Mouse (Mus musculus) subcutaneous adipose tissue, adult 2 months (tissue): ENCODE measurements around the gene Pdcd6ip. TPM values are rescaled to one million over a fixed set of nuclear protein-coding genes. Genes with fewer than 3 reads are reported as not detected.

Experiments
- polyA plus RNA-seq: library from polyadenylated mRNA; depleted of rRNA; stranded (reverse); fragments of >200 nt; gene quantifications from 2 replicates; pipeline ENCODE4 v1.2.3, GENCODE M21; 2012; ENCODE audit warnings: low replicate concordance; rRNA removed

Pdcd6ip gene
- polyA plus RNA-seq: 71.6 and 77.3 TPM in 2 replicates

GRCm38 (mm10) chr9:113707481-113708360 lies at the start of gene Pdcd6ip:
TSS of gene Pdcd6ip (minus strand) at chr9:113708259.

GRCm38 (mm10) chr9:113741108-113741636 lies 33.1 kb upstream of the Pdcd6ip start, which contains the start of gene Clasp2:
TSS of gene Clasp2 (plus strand) at chr9:113741473.

Other genes with a start within 250 kb of the Pdcd6ip start
- 11.5 and 14.6 TPM in 2 replicates for gene Clasp2, start 33.2 kb upstream of the Pdcd6ip start, polyA plus RNA-seq
- 55.6 and 76.8 TPM in 2 replicates for gene Ubp1, start 222.7 kb upstream of the Pdcd6ip start, polyA plus RNA-seq